Mouse (Mus musculus) hindbrain, embryonic 11.5 days (tissue): ENCODE data around the gene Ube2h. TPM values are rescaled to one million over a fixed set of nuclear protein-coding genes. Genes with fewer than 3 reads are reported as not detected.

Experiments
- ATAC-seq: fragments of 200-750 bp; cut with Nextera tagmentation; 2 replicates; pipeline ENCODE4 v1.8.0; 2017; ENCODE audit warnings: mild to moderate bottlenecking, moderate TSS enrichment, moderate library complexity; ENCODE audit not compliant: low FRiP score
- DNase-seq: peaks from one replicate; pipeline ENCODE4 v3.0.0-alpha.2; 2015; ENCODE audit warnings: low spot score
- H3K27ac ChIP-seq: fragments of 300-500 bp; sonication (generic); 2 replicates; pipeline ENCODE4 v1.5.1; 2014; ENCODE audit warnings: mild to moderate bottlenecking, low read depth, low read length
- H3K27me3 ChIP-seq: fragments of 300-500 bp; sonication (generic); 2 replicates; pipeline ENCODE4 v1.6.1; 2014; ENCODE audit warnings: mild to moderate bottlenecking, low read length, moderate library complexity, mixed read lengths; ENCODE audit not compliant: control insufficient read depth, insufficient read depth
- H3K36me3 ChIP-seq: fragments of 300-500 bp; sonication (generic); 2 replicates; pipeline ENCODE4 v1.6.1; 2014; ENCODE audit warnings: mild to moderate bottlenecking, low read length, moderate library complexity, mixed read lengths; ENCODE audit not compliant: control insufficient read depth, insufficient read depth
- H3K4me1 ChIP-seq: fragments of 300-500 bp; sonication (generic); replicated peaks from 2 replicates; pipeline ENCODE4 v1.6.1; 2014; ENCODE audit warnings: low read length, mixed read lengths; ENCODE audit not compliant: control insufficient read depth, insufficient read depth
- H3K4me2 ChIP-seq: fragments of 300-500 bp; sonication (generic); replicated peaks from 2 replicates; pipeline ENCODE4 v1.6.1; 2014; ENCODE audit warnings: mild to moderate bottlenecking, low read depth, low read length
- H3K4me3 ChIP-seq: fragments of 300-500 bp; sonication (generic); 2 replicates; pipeline ENCODE4 v1.5.1; 2014; ENCODE audit warnings: low read depth, low read length
- H3K9ac ChIP-seq: fragments of 300-500 bp; sonication (generic); 2 replicates; pipeline ENCODE4 v1.6.1; 2014; ENCODE audit warnings: low read depth, low read length
- H3K9me3 ChIP-seq: fragments of 300-500 bp; sonication (generic); 2 replicates; pipeline ENCODE4 v1.6.1; 2016; ENCODE audit warnings: low read length; ENCODE audit not compliant: control insufficient read depth
- WGBS: fragments of 180-500 bp; shearing (Covaris S2); extraction: QIAGEN DNeasy Blood & Tissue Kit; methylation state at CpG from one replicate; pipeline ENCODE4 v1.1.7; 2014; 5-methylcytosine and 5-hydroxymethylcytosine counted together
- polyA plus RNA-seq: library from polyadenylated mRNA; unstranded; fragments of >200 nt; fragmentation: Nextera tagmentation; extraction: Ambion mirVana; gene quantifications from 2 replicates; pipeline ENCODE4 v1.2.1, GENCODE M21; 2014

Ube2h gene
- polyA plus RNA-seq, 1 experiment from 2014 or later: 56.1 TPM

GRCm38 (mm10) chr6:30302781-30303631 lies 1.3 kb downstream of the Ube2h start:
- ATAC-seq (no peak), DNase-seq (peak; percentile 58)
- Histone ChIP-seq H3K36me3 (no peaks in the 10 kb centered on the region), H3K9me3 (no peaks in the 10 kb centered on the region), H3K4me3 (peak overlapping the region; percentile 78), H3K27me3 (no peaks in the 10 kb centered on the region), H3K4me2 (peak overlapping the region; percentile 47), H3K27ac (peak overlapping the region; percentile 86), H3K9ac (peak overlapping the region; percentile 83), H3K4me1 (peaks cover 8% of the 10 kb centered on the region; the same call in 1 of the 2 replicates)
- under 1% methylated on average over 11 of the region's 11 CpGs for WGBS

GRCm38 (mm10) chr6:30302156-30302555 lies 2.2 kb downstream of the Ube2h start:
- peak overlapping the region; percentile 51; the same call in 1 of the 2 replicates for H3K9ac ChIP-seq
- 11% methylated on average over 4 of the region's 4 CpGs for WGBS
- no peaks in the 10 kb centered on the region for H3K36me3 ChIP-seq
- no peaks in the 10 kb centered on the region for H3K9me3 ChIP-seq
- ATAC-seq (no peak), DNase-seq (peak; percentile 27)
- H3K27me3 ChIP-seq: no peaks in the 10 kb centered on the region
- H3K4me1 ChIP-seq: peaks cover 8% of the 10 kb centered on the region; the same call in 1 of the 2 replicates
- peak overlapping the region; percentile 47 for H3K4me2 ChIP-seq
- H3K4me3 ChIP-seq: peak overlapping the region; percentile 78
- no peak overlapping the region for H3K27ac ChIP-seq

GRCm38 (mm10) chr6:30300901-30301300 lies 3.4 kb downstream of the Ube2h start:
- H3K4me2 ChIP-seq: peak overlapping the region; percentile 47
- H3K9me3 ChIP-seq: no peaks in the 10 kb centered on the region
- ATAC-seq: no peak
- no peaks in the 10 kb centered on the region for H3K36me3 ChIP-seq
- peak; percentile 40 for DNase-seq
- peak overlapping the region; percentile 78 for H3K4me3 ChIP-seq
- H3K9ac ChIP-seq: peak overlapping the region; percentile 35; the same call in 1 of the 2 replicates
- WGBS: 6% methylated on average over 7 of the region's 7 CpGs
- H3K27me3 ChIP-seq: no peaks in the 10 kb centered on the region
- H3K27ac ChIP-seq: peak overlapping the region; percentile 73
- peaks cover 8% of the 10 kb centered on the region; the same call in 1 of the 2 replicates for H3K4me1 ChIP-seq

GRCm38 (mm10) chr6:30300372-30300771 lies 4.0 kb downstream of the Ube2h start:
- Histone ChIP-seq H3K4me3 (peak overlapping the region; percentile 78), H3K27ac (peak overlapping the region; percentile 73), H3K9me3 (no peaks in the 10 kb centered on the region), H3K27me3 (no peaks in the 10 kb centered on the region), H3K4me1 (peaks cover 8% of the 10 kb centered on the region; the same call in 1 of the 2 replicates), H3K36me3 (no peaks in the 10 kb centered on the region), H3K9ac (peak overlapping the region; percentile 35; the same call in 1 of the 2 replicates), H3K4me2 (peak overlapping the region; percentile 47)
- DNase-seq (peak; percentile 75), ATAC-seq (peak; percentile 69)
- 1% methylated on average over 5 of the region's 5 CpGs for WGBS

- DNase-seq (no peak), ATAC-seq (no peak)
- no peaks in the 10 kb centered on the region for H3K9me3 ChIP-seq
- 90% methylated on average over 5 of the region's 5 CpGs for WGBS
- H3K27ac ChIP-seq: no peak overlapping the region
- H3K4me2 ChIP-seq: no peak overlapping the region
- H3K36me3 ChIP-seq: no peaks in the 10 kb centered on the region
- H3K27me3 ChIP-seq: no peaks in the 10 kb centered on the region
- H3K4me1 ChIP-seq: peaks cover 8% of the 10 kb centered on the region; the same call in 1 of the 2 replicates
- H3K4me3 ChIP-seq: no peak overlapping the region
- no peak overlapping the region for H3K9ac ChIP-seq
Measured at GRCm38 (mm10) chr6:30299683-30300082, 4.7 kb downstream of the Ube2h start.

- 85% methylated on average over 1 of the region's 1 CpGs for WGBS
- Histone ChIP-seq H3K9ac (no peak overlapping the region), H3K4me1 (peaks cover 8% of the 10 kb centered on the region; the same call in 1 of the 2 replicates), H3K4me3 (no peak overlapping the region), H3K27me3 (no peaks in the 10 kb centered on the region), H3K36me3 (no peaks in the 10 kb centered on the region), H3K9me3 (no peaks in the 10 kb centered on the region), H3K27ac (no peak overlapping the region), H3K4me2 (no peak overlapping the region)
- no peak for ATAC-seq
- DNase-seq: no peak
Measured at GRCm38 (mm10) chr6:30299116-30299515, 5.2 kb downstream of the Ube2h start.

GRCm38 (mm10) chr6:30292579-30292978 lies 11.8 kb downstream of the Ube2h start:
- WGBS: 96% methylated on average over 2 of the region's 2 CpGs
- ATAC-seq: no peak
- H3K4me3 ChIP-seq: no peak overlapping the region

GRCm38 (mm10) chr6:30287958-30288357 lies 16.4 kb downstream of the Ube2h start:
- H3K27me3 ChIP-seq: no peaks in the 10 kb centered on the region
- peaks cover 2% of the 10 kb centered on the region; the same call in 1 of the 2 replicates for H3K36me3 ChIP-seq
- no peaks in the 10 kb centered on the region for H3K9me3 ChIP-seq
- no peak overlapping the region for H3K4me3 ChIP-seq
- 91% methylated on average over 6 of the region's 6 CpGs for WGBS
- no peak for DNase-seq
- H3K4me2 ChIP-seq: no peak overlapping the region
- no peak for ATAC-seq
- H3K9ac ChIP-seq: no peak overlapping the region
- H3K27ac ChIP-seq: no peak overlapping the region
- H3K4me1 ChIP-seq: no peaks in the 10 kb centered on the region

More at GRCm38 (mm10) chr6:30292579-30292978, 11.8 kb downstream of the Ube2h start:
- peaks cover 2% of the 10 kb centered on the region; the same call in 1 of the 2 replicates for H3K36me3 ChIP-seq
- no peaks in the 10 kb centered on the region for H3K27me3 ChIP-seq
- no peak overlapping the region for H3K27ac ChIP-seq
- H3K9ac ChIP-seq: no peak overlapping the region
- no peaks in the 10 kb centered on the region for H3K4me1 ChIP-seq
- H3K9me3 ChIP-seq: no peaks in the 10 kb centered on the region
- H3K4me2 ChIP-seq: no peak overlapping the region
- no peak for DNase-seq
